Mouse (Mus musculus): ENCODE measurements at regions not wholly inside any gene's neighbourhood (a gene's known extent, or its start where the extent isn't known, plus 50 kb on each side); places are given as distances from the start of the nearest gene placed in this dataset.

- intact Hi-C loops (cut with DNase I) = no loop called here
- no peak for DNase-seq (ENCODE audit: low spot score in 2 of 2)
Measured at GRCm38 (mm10) chr10:51282451-51282850, 198.0 kb upstream of the Gm49339 start.

- intact Hi-C loops (cut with DNase I) = no loop called here
- DNase-seq (ENCODE audit: low spot score in 2 of 2) = no peak
Measured at GRCm38 (mm10) chr10:51284538-51284937, 195.9 kb upstream of the Gm49339 start.

GRCm38 (mm10) chr10:51287852-51288251 lies 192.6 kb upstream of the Gm49339 start:
- intact Hi-C loops (cut with DNase I) = no loop called here

GRCm38 (mm10) chr10:51291412-51292207 lies 188.8 kb upstream of the Gm49339 start:
- peak; percentile 10 to 25 for DNase-seq (ENCODE audit: low spot score in 2 of 2)
- intact Hi-C loops (cut with DNase I) = loop anchor here (10.0 kb wide), 1 partner anchor 587 kb away; no protein-coding TSS in a partner anchor

More at GRCm38 (mm10) chr10:51287852-51288251, 192.6 kb upstream of the Gm49339 start:
- no peak for DNase-seq (ENCODE audit: low spot score in 2 of 2)

- no peak for DNase-seq (ENCODE audit: low spot score in 2 of 2)
- intact Hi-C loops (cut with DNase I) = no loop called here
Measured at GRCm38 (mm10) chr10:51312814-51313213, 167.6 kb upstream of the Gm49339 start.

- no peak for DNase-seq (ENCODE audit: low spot score in 2 of 2)
- intact Hi-C loops (cut with DNase I) = no loop called here
Measured at GRCm38 (mm10) chr10:51320207-51320606, 160.2 kb upstream of the Gm49339 start.

- intact Hi-C loops (cut with DNase I) = no loop called here
- no peak for DNase-seq (ENCODE audit: low spot score in 2 of 2)
Measured at GRCm38 (mm10) chr10:51328772-51329171, 151.6 kb upstream of the Gm49339 start.

- no peak for DNase-seq (ENCODE audit: low spot score in 2 of 2)
- intact Hi-C loops (cut with DNase I) = no loop called here
Measured at GRCm38 (mm10) chr10:51329386-51329785, 151.0 kb upstream of the Gm49339 start.

Measured in left cerebral cortex, postnatal 14 days (tissue).